9 mouse cellular contexts compared by ENCODE assay signal in the genomic region with DNA sequence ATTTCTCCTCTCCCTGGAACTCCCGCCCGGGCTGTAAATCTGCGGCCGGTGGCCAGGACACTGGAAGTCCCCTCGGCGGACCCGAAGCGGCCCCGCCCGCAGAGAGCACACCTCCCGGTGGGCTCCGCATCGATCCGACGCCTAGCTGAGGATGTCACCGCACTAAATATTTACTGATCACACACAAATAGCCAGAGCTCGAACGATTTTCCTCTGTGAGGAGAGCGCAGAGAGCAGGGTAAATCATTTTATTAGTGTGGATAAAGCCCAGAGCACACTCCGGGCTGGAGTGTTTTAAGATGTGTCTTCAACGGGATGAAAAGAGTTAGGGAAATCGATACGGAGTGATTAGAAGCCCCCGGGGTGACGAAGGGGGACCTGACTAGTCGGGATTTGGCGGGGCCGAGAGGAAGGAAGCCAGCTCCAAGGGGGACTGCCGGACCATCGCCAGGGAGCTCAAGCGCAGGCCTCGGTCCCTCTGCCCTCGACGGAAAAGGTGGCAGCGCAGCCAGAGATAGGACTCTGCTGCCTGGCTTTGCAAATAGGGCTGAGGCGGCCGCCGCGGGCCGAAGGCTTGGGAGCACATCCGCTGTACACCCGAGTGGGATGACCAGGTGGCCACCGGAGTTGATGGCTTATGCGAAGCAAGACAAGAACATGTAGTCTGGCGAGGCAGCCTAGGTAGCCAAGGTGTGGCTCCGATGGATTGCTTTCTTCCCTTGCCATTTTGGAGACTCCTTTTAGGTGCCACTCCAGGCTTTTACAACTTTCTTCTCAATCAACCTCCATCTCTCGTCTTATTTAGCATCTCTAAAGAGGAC. TPM values are rescaled to one million over a fixed set of nuclear protein-coding genes. Genes with fewer than 3 reads are reported as not detected.
DNase-seq lines count a peak whose midpoint lies in the region; ATAC-seq and TF ChIP-seq lines count a peak whose summit lies in the region.
"Had no signal": no experiment of that assay in that cellular context is flagged by ENCODE, and none has a peak within 500 bp of the region (broad histone marks: within the 10 kb centered on the region; RNA-seq: fewer than 3 reads in every experiment).

No protein-coding gene starts in this region.

- H3K4me3 ChIP-seq in lung, embryonic 14.5 days (ENCODE audit: low read depth, low read length): peak overlapping the region; percentile 96
- H3K4me3 ChIP-seq in forebrain, embryonic 15.5 days: peak overlapping the region; percentile 31
- peak overlapping the region; percentile 45 for H3K4me3 ChIP-seq in lung, postnatal 0 days (ENCODE audit: low read depth, low read length)
- peak overlapping the region; percentile 52 for H3K4me3 ChIP-seq in stomach, embryonic 16.5 days (replicated peaks; ENCODE audit: low read length)

- no peak for TF ChIP-seq EP300 in lung, postnatal 0 days (IDR thresholded peaks at IDR 0.05)

- no peaks in the 10 kb centered on the region for H3K27me3 ChIP-seq in lung, embryonic 14.5 days (ENCODE audit: insufficient read depth, low read length)
- H3K27me3 ChIP-seq in forebrain, embryonic 15.5 days: peaks cover 77% of the 10 kb centered on the region
- H3K27me3 ChIP-seq in lung, postnatal 0 days (replicated peaks; ENCODE audit: insufficient read depth, low read length): no peaks in the 10 kb centered on the region
- H3K27me3 ChIP-seq in stomach, embryonic 16.5 days (ENCODE audit: control insufficient read depth, insufficient read depth, low read length): no peaks in the 10 kb centered on the region

- no peak for TF ChIP-seq CTCF in lung, embryonic 14.5 days (IDR thresholded peaks at IDR 0.05; ENCODE audit: low read depth)
- no peak for TF ChIP-seq CTCF in lung, postnatal 0 days (IDR thresholded peaks at IDR 0.05)

- H3K27ac ChIP-seq in lung, embryonic 14.5 days (ENCODE audit: low read depth): peak overlapping the region; percentile 99
- H3K27ac ChIP-seq in forebrain, embryonic 15.5 days (replicated peaks): peak overlapping the region; percentile 79
- peak overlapping the region; percentile 84 for H3K27ac ChIP-seq in lung, postnatal 0 days (ENCODE audit: low read length)
- peak overlapping the region; percentile 75 for H3K27ac ChIP-seq in stomach, embryonic 16.5 days (ENCODE audit: low read length)

- WGBS in lung, embryonic 14.5 days: 2% methylated on average over 47 of the region's 47 CpGs
- WGBS in forebrain, embryonic 15.5 days: 1% methylated on average over 47 of the region's 47 CpGs
- 3% methylated on average over 45 of the region's 47 CpGs for whole genome bisulfite sequencing in lung, postnatal 0 days
- WGBS in stomach, embryonic 16.5 days: 4% methylated on average over 47 of the region's 47 CpGs

- H3K9ac ChIP-seq in lung, embryonic 14.5 days: peak overlapping the region; percentile 95
- H3K9ac ChIP-seq in forebrain, embryonic 15.5 days (replicated peaks): peak overlapping the region; percentile 9
- peak overlapping the region; percentile 50 for H3K9ac ChIP-seq in lung, postnatal 0 days (replicated peaks; ENCODE audit: low read depth)
- peak overlapping the region; percentile 81 for H3K9ac ChIP-seq in stomach, embryonic 16.5 days (ENCODE audit: low read length)

- peak; percentile 31 for ATAC-seq in lung, embryonic 14.5 days (ENCODE audit: insufficient read depth)
- ATAC-seq in forebrain, embryonic 15.5 days (replicated peaks): peak; percentile 25; the same call in 1 of the 2 replicates
- ATAC-seq in lung, postnatal 0 days: peak; percentile 21
- no peak for ATAC-seq in stomach, embryonic 16.5 days (ENCODE audit: insufficient read depth, low FRiP score)
- ATAC-seq in monocyte, adult 5-6 weeks (replicated peaks; ENCODE audit: insufficient number of reproducible peaks, low FRiP score, low TSS enrichment, poor library complexity, severe bottlenecking): no peak

- peaks cover 11% of the 10 kb centered on the region for H3K4me1 ChIP-seq in lung, embryonic 14.5 days (ENCODE audit: insufficient read depth)
- peaks cover 14% of the 10 kb centered on the region for H3K4me1 ChIP-seq in forebrain, embryonic 15.5 days
- peaks cover 5% of the 10 kb centered on the region; the same call in 1 of the 2 replicates for H3K4me1 ChIP-seq in lung, postnatal 0 days (ENCODE audit: insufficient read depth, low read depth, low read length)
- peaks cover 7% of the 10 kb centered on the region for H3K4me1 ChIP-seq in stomach, embryonic 16.5 days (ENCODE audit: control insufficient read depth, insufficient read depth, low read length)

- peak overlapping the region; percentile 69 for H3K4me2 ChIP-seq in lung, embryonic 14.5 days
- peak overlapping the region; percentile 44 for H3K4me2 ChIP-seq in forebrain, embryonic 15.5 days (replicated peaks)
- H3K4me2 ChIP-seq in lung, postnatal 0 days (replicated peaks; ENCODE audit: low read depth, low read length): peak overlapping the region; percentile 83
- H3K4me2 ChIP-seq in stomach, embryonic 16.5 days (ENCODE audit: low read depth, low read length): peak overlapping the region; percentile 86

- H3K36me3 ChIP-seq in lung, embryonic 14.5 days (ENCODE audit: insufficient read depth): no peaks in the 10 kb centered on the region
- H3K36me3 ChIP-seq in forebrain, embryonic 15.5 days: no peaks in the 10 kb centered on the region
- H3K36me3 ChIP-seq in lung, postnatal 0 days (ENCODE audit: insufficient read depth, low read length): no peaks in the 10 kb centered on the region
- H3K36me3 ChIP-seq in stomach, embryonic 16.5 days (ENCODE audit: control insufficient read depth, insufficient read depth, low read length): no peaks in the 10 kb centered on the region
- H3K36me3 ChIP-seq: G1E had no signal

- DNase-seq in lung, embryonic 14.5 days: peak; percentile 71
- DNase-seq in lung, postnatal 25 days (ENCODE audit: low spot score): no peak
- peak; percentile 66 for DNase-seq in kidney, adult 18-20 months
- peak; percentile 27 for DNase-seq in lung, postnatal 0 days (ENCODE audit: low spot score)
- DNase-seq in cerebellum, adult 9-11 months: no peak

- H3K9me3 ChIP-seq in lung, embryonic 14.5 days (ENCODE audit: low read depth, low read length): no peaks in the 10 kb centered on the region; the same call in 1 of the 2 replicates
- no peaks in the 10 kb centered on the region for H3K9me3 ChIP-seq in forebrain, embryonic 15.5 days
- H3K9me3 ChIP-seq in lung, postnatal 0 days (ENCODE audit: low read length): no peaks in the 10 kb centered on the region
- H3K9me3 ChIP-seq in stomach, embryonic 16.5 days (replicated peaks; ENCODE audit: control insufficient read depth, low read length): no peaks in the 10 kb centered on the region

RNA-seq across cellular contexts. Expression of a gene that starts 3.4 kb away (rescaled TPM):
- 142 and 146 TPM in 2 replicates for polyA plus RNA-seq in lung, embryonic 14.5 days (2014; fragmentation: Nextera tagmentation; extraction: Ambion mirVana)
- 76.2 and 95.0 TPM in 2 replicates for polyA plus RNA-seq in forebrain, embryonic 15.5 days (2015; fragmentation: Nextera tagmentation; extraction: Ambion mirVana)
- polyA plus RNA-seq in lung, postnatal 0 days (2015; fragmentation: Nextera tagmentation; extraction: Ambion mirVana): 72.7 and 89.1 TPM in 2 replicates
- 52.5 and 64.6 TPM in 2 replicates for polyA plus RNA-seq in stomach, embryonic 16.5 days (2015; fragmentation: Nextera tagmentation; extraction: Ambion mirVana)
- total RNA-seq in monocyte, adult 5-6 weeks (2017): not detected in 3 replicates
- polyA plus RNA-seq: G1E had no signal

Comparison
In these comparisons a context has a peak if more than half of its experiments do, and no peak if none do; other contexts are left out.
1. DNase-seq: peak in lung, embryonic 14.5 days (single experiment), kidney, adult 18-20 months (single experiment) and lung, postnatal 0 days (single experiment); none in lung, postnatal 25 days (single experiment) and cerebellum, adult 9-11 months (single experiment).
2. ATAC-seq: peak in lung, embryonic 14.5 days (single experiment), forebrain, embryonic 15.5 days (single experiment) and lung, postnatal 0 days (single experiment); none in stomach, embryonic 16.5 days (single experiment) and monocyte, adult 5-6 weeks (single experiment).
3. H3K4me3 ChIP-seq: peak in every context shown above with its lines; median percentile 96 in lung, embryonic 14.5 days; 52 in stomach, embryonic 16.5 days; 45 in lung, postnatal 0 days; 31 in forebrain, embryonic 15.5 days.
4. H3K9ac ChIP-seq: peak in every context shown above with its lines; median percentile 95 in lung, embryonic 14.5 days; 81 in stomach, embryonic 16.5 days; 50 in lung, postnatal 0 days; 9 in forebrain, embryonic 15.5 days.
5. Peak in every context shown above with its lines, with median percentiles within 50 percentile points of each other: H3K27ac ChIP-seq and H3K4me2 ChIP-seq.